Mouse (Mus musculus): Measurements from ENCODE around the gene Cdc42bpb. TPM values are rescaled to one million over a fixed set of nuclear protein-coding genes. Genes with fewer than 3 reads are reported as not detected.

Gene Cdc42bpb
- polyA plus RNA-seq, 1 experiment from 2014 or later = 20.1 TPM

GRCm38 (mm10) chr12:111320549-111320948 lies 57.0 kb downstream of the Cdc42bpb start:
- peak; percentile 64; the same call in 1 of the 2 replicates for ATAC-seq (replicated peaks; ENCODE audit: insufficient number of reproducible peaks, insufficient read depth, low FRiP score, low read depth)
- H3K27me3 ChIP-seq = no peaks in the 10 kb centered on the region
- H3K4me3 ChIP-seq = no peak overlapping the region
- no peaks in the 10 kb centered on the region for H3K9me3 ChIP-seq (replicated peaks)
- WGBS = 52% methylated on average over 12 of the region's 12 CpGs
- H3K4me1 ChIP-seq (replicated peaks) = peaks cover 3% of the 10 kb centered on the region; the same call in 1 of the 2 replicates
- no peak overlapping the region for H3K4me2 ChIP-seq
- H3K9ac ChIP-seq = no peak overlapping the region
- no peak overlapping the region for H3K27ac ChIP-seq
- H3K36me3 ChIP-seq = peaks cover 94% of the 10 kb centered on the region

- Histone ChIP-seq H3K4me1 (replicated peaks) (peaks cover 3% of the 10 kb centered on the region; the same call in 1 of the 2 replicates), H3K36me3 (peaks cover 92% of the 10 kb centered on the region), H3K4me3 (no peak overlapping the region), H3K27ac (no peak overlapping the region), H3K9ac (no peak overlapping the region), H3K27me3 (no peaks in the 10 kb centered on the region), H3K4me2 (no peak overlapping the region), H3K9me3 (replicated peaks) (no peaks in the 10 kb centered on the region)
- WGBS = 94% methylated on average over 9 of the region's 9 CpGs
- ATAC-seq (replicated peaks; ENCODE audit: insufficient number of reproducible peaks, insufficient read depth, low FRiP score, low read depth) = no peak
Measured at GRCm38 (mm10) chr12:111317694-111318093, 59.8 kb downstream of the Cdc42bpb start.

GRCm38 (mm10) chr12:111314273-111314672 lies 63.2 kb downstream of the Cdc42bpb start:
- H3K36me3 ChIP-seq = peaks cover 97% of the 10 kb centered on the region
- WGBS = 80% methylated on average over 7 of the region's 7 CpGs
- no peak for ATAC-seq (replicated peaks; ENCODE audit: insufficient number of reproducible peaks, insufficient read depth, low FRiP score, low read depth)
- H3K9ac ChIP-seq = no peak overlapping the region
- H3K4me1 ChIP-seq (replicated peaks) = no peaks in the 10 kb centered on the region
- H3K4me3 ChIP-seq = no peak overlapping the region
- no peaks in the 10 kb centered on the region for H3K9me3 ChIP-seq (replicated peaks)
- H3K27ac ChIP-seq = no peak overlapping the region
- no peak overlapping the region for H3K4me2 ChIP-seq
- H3K27me3 ChIP-seq = no peaks in the 10 kb centered on the region

GRCm38 (mm10) chr12:111311775-111312174 lies 65.7 kb downstream of the Cdc42bpb start:
- peaks cover 94% of the 10 kb centered on the region for H3K36me3 ChIP-seq
- H3K27ac ChIP-seq = no peak overlapping the region
- no peaks in the 10 kb centered on the region for H3K27me3 ChIP-seq
- ATAC-seq (replicated peaks; ENCODE audit: insufficient number of reproducible peaks, insufficient read depth, low FRiP score, low read depth) = no peak
- 86% methylated on average over 10 of the region's 10 CpGs for WGBS
- H3K9me3 ChIP-seq (replicated peaks) = no peaks in the 10 kb centered on the region
- H3K9ac ChIP-seq = no peak overlapping the region
- H3K4me1 ChIP-seq (replicated peaks) = no peaks in the 10 kb centered on the region
- H3K4me2 ChIP-seq = no peak overlapping the region
- H3K4me3 ChIP-seq = no peak overlapping the region

DNA sequence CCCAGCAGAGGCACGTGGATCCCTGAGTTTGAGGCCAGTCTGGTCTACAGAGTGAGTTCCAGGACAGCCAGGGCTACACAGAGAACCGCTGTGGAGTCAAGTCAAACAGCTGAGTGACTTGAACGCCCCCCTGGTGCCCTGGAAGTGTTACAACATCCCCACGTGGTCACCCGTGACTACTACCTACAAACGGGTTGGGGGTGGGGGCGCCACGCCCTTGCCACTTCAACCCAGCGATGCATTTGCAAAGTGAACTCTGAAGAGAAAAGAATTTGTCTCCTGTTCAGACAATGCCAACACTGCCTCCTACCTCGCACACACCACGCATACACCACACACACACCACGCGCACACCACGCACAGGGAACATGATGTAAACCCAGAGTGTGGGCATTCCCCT lies 67.6 kb downstream of the Cdc42bpb start:
- Histone ChIP-seq H3K9me3 (replicated peaks) (no peaks in the 10 kb centered on the region), H3K4me1 (replicated peaks) (no peaks in the 10 kb centered on the region), H3K27ac (no peak overlapping the region), H3K4me2 (no peak overlapping the region), H3K9ac (no peak overlapping the region), H3K4me3 (no peak overlapping the region), H3K27me3 (no peaks in the 10 kb centered on the region), H3K36me3 (peaks cover 94% of the 10 kb centered on the region)
- ATAC-seq (replicated peaks; ENCODE audit: insufficient number of reproducible peaks, insufficient read depth, low FRiP score, low read depth) = no peak
- 82% methylated on average over 14 of the region's 14 CpGs for WGBS

- ATAC-seq (replicated peaks; ENCODE audit: insufficient number of reproducible peaks, insufficient read depth, low FRiP score, low read depth) = no peak
- no peak overlapping the region for H3K4me3 ChIP-seq
- H3K4me1 ChIP-seq (replicated peaks) = no peaks in the 10 kb centered on the region
- WGBS = 86% methylated on average over 12 of the region's 12 CpGs
- no peaks in the 10 kb centered on the region for H3K9me3 ChIP-seq (replicated peaks)
- no peak overlapping the region for H3K9ac ChIP-seq
- no peak overlapping the region for H3K27ac ChIP-seq
- H3K27me3 ChIP-seq = no peaks in the 10 kb centered on the region
- no peak overlapping the region for H3K4me2 ChIP-seq
- peaks cover 96% of the 10 kb centered on the region for H3K36me3 ChIP-seq
Measured at GRCm38 (mm10) chr12:111309256-111309655, 68.3 kb downstream of the Cdc42bpb start.

DNA sequence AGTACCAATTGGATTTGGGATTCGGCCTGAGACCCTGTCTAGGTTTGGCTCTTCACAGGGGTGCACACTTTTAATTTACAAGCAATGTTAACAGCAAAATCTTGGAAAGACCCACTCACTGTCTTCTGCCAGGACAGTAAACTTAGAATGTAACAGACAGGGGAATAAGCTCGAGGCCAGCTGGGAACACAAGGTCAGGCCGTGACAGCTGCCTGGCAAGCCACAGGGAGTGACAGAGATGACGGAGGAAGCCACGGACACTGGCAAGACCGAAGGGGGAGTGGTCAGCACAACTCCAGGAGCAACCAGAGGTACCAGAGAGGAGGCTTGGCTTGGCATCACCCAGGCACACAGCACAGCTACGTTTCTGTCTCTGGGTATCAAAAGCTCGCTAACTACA lies 70.7 kb downstream of the Cdc42bpb start:
- Histone ChIP-seq H3K9ac (no peak overlapping the region), H3K9me3 (replicated peaks) (no peaks in the 10 kb centered on the region), H3K27me3 (no peaks in the 10 kb centered on the region), H3K4me2 (no peak overlapping the region), H3K36me3 (peaks cover 95% of the 10 kb centered on the region), H3K4me3 (no peak overlapping the region), H3K4me1 (replicated peaks) (no peaks in the 10 kb centered on the region), H3K27ac (no peak overlapping the region)
- 80% methylated on average over 8 of the region's 8 CpGs for WGBS
- ATAC-seq (replicated peaks; ENCODE audit: insufficient number of reproducible peaks, insufficient read depth, low FRiP score, low read depth) = no peak

DNA sequence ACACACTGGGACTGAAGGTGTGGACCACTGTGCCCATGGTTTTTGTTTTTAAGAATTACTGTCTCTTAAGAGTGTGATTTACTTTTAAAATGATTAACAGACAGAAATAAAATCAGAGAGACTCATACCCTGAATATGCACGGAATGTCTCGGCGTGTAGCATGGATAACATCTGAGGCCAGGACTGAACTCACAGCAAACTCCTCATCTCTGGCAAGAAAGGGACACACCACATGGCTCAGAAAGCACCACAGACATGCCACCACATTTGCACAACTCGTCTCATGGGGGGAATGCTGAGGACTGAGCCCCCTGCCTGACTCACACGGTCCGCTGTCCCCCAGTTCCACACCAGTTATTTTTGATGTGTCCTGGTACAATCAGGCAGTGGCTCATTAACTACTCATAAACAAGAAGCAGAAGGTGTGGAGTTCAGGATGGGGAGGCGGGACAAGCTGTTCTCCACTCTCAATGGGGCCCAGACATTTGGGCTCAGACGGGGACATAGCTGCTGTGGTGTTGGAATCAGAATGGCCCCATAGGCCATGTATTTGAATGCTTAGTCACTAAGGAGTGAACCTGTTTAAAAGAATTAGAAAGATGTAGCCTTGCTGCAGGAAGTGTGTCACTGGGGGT lies 73.7 kb downstream of the Cdc42bpb start:
- Histone ChIP-seq H3K4me3 (no peak overlapping the region), H3K27ac (no peak overlapping the region), H3K4me1 (replicated peaks) (no peaks in the 10 kb centered on the region), H3K9me3 (replicated peaks) (no peaks in the 10 kb centered on the region), H3K36me3 (peaks cover 93% of the 10 kb centered on the region), H3K4me2 (no peak overlapping the region), H3K27me3 (no peaks in the 10 kb centered on the region), H3K9ac (no peak overlapping the region)
- 89% methylated on average over 8 of the region's 8 CpGs for WGBS
- no peak for ATAC-seq (replicated peaks; ENCODE audit: insufficient number of reproducible peaks, insufficient read depth, low FRiP score, low read depth)

GRCm38 (mm10) chr12:111302018-111302345 lies 75.5 kb downstream of the Cdc42bpb start:
- Histone ChIP-seq H3K4me2 (no peak overlapping the region), H3K4me1 (replicated peaks) (no peaks in the 10 kb centered on the region), H3K9me3 (replicated peaks) (no peaks in the 10 kb centered on the region), H3K9ac (no peak overlapping the region), H3K27me3 (no peaks in the 10 kb centered on the region), H3K36me3 (peaks cover 94% of the 10 kb centered on the region), H3K4me3 (no peak overlapping the region), H3K27ac (no peak overlapping the region)
- no peak for ATAC-seq (replicated peaks; ENCODE audit: insufficient number of reproducible peaks, insufficient read depth, low FRiP score, low read depth)
- 90% methylated on average over 14 of the region's 14 CpGs for WGBS

DNA sequence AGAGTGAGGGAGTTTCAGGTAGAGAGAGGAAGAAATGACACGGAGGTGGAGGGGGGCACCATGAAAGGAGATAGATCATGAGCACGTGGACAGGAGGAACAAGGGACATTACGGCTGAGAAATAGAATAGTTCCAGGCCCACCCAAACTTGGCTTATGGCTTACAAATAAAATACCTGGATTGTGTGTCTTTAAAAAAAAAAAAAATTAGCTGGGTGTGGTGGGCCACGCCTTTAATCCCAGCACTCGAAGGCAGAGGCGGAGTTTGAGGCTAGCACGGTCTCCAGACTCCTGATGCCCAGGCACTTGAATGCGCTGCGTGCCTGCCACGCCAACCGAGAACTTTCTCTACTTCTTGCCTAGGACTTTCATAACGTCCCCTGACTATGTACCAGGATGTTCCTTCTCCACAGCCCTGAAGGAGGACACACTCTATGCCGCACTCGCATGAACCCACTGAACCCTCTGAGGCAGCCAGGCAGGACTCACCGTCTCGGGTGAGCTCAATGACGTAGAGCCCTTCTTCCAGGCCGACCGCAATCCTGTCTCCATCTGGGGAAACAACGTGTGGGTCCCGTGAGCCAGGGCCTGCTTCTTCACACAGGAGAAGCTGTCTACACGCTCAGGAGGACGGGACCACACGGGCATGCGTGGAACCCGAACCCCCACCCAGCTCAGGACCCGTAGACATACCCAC lies 76.0 kb downstream of the Cdc42bpb start:
- Histone ChIP-seq H3K4me3 (no peak overlapping the region), H3K9me3 (replicated peaks) (no peaks in the 10 kb centered on the region), H3K4me2 (no peak overlapping the region), H3K27ac (no peak overlapping the region), H3K36me3 (peaks cover 93% of the 10 kb centered on the region), H3K4me1 (replicated peaks) (no peaks in the 10 kb centered on the region), H3K27me3 (no peaks in the 10 kb centered on the region), H3K9ac (no peak overlapping the region)
- no peak for ATAC-seq (replicated peaks; ENCODE audit: insufficient number of reproducible peaks, insufficient read depth, low FRiP score, low read depth)
- WGBS = 91% methylated on average over 27 of the region's 27 CpGs

GRCm38 (mm10) chr12:111293025-111293424 lies 84.5 kb downstream of the Cdc42bpb start:
- no peak overlapping the region for H3K9ac ChIP-seq
- H3K36me3 ChIP-seq = peaks cover 66% of the 10 kb centered on the region
- no peaks in the 10 kb centered on the region for H3K27me3 ChIP-seq
- no peaks in the 10 kb centered on the region for H3K9me3 ChIP-seq (replicated peaks)
- H3K4me3 ChIP-seq = no peak overlapping the region
- ATAC-seq (replicated peaks; ENCODE audit: insufficient number of reproducible peaks, insufficient read depth, low FRiP score, low read depth) = no peak
- no peaks in the 10 kb centered on the region for H3K4me1 ChIP-seq (replicated peaks)
- no peak overlapping the region for H3K27ac ChIP-seq
- 87% methylated on average over 12 of the region's 12 CpGs for WGBS
- no peak overlapping the region for H3K4me2 ChIP-seq

DNA sequence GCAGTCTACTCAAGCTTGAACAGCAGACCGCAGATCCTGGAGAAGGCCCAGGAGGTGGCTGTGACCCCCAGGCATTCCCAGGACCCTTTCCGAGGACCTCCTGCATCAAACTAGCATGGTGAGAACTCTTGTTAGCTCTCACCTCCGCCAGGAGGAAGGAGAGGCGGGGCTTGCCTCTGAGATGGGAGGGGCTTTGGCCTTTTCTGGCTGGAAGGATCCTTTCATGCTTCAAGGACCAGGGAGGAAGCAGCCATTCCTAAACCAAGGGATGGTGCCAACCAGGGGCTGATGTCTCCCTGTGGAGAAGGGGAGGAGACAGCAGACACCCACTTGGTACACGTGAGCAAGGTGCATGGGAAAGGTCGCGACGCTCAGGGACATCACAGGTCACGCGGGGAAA lies 93.0 kb downstream of the Cdc42bpb start:
- Histone ChIP-seq H3K4me2 (peak overlapping the region; percentile 31), H3K9ac (no peak overlapping the region), H3K4me1 (replicated peaks) (peaks cover 15% of the 10 kb centered on the region), H3K27me3 (0 out of 2 replicates have a peak, but pooled peaks cover 4% of the 10 kb centered on the region), H3K4me3 (no peak overlapping the region), H3K9me3 (replicated peaks) (no peaks in the 10 kb centered on the region), H3K36me3 (no peaks in the 10 kb centered on the region), H3K27ac (no peak overlapping the region)
- no peak for ATAC-seq (replicated peaks; ENCODE audit: insufficient number of reproducible peaks, insufficient read depth, low FRiP score, low read depth)
- WGBS = 43% methylated on average over 10 of the region's 10 CpGs
